Mouse (Mus musculus) intestine, postnatal 0 days (tissue): Measurements from ENCODE around the gene Bean1. TPM values are rescaled to one million over a fixed set of nuclear protein-coding genes. Genes with fewer than 3 reads are reported as not detected.

ENCODE experiments used
- ATAC-seq: fragments of 200-750 bp; cut with Nextera tagmentation; 2 replicates; pipeline ENCODE4 v1.8.0; 2017; ENCODE audit warnings: mild to moderate bottlenecking, moderate TSS enrichment, moderate library complexity
- H3K27ac ChIP-seq: fragments of 300-500 bp; sonication (generic); 2 replicates; pipeline ENCODE4 v1.5.1; 2014; ENCODE audit warnings: mild to moderate bottlenecking, low read depth, low read length, moderate library complexity
- H3K27me3 ChIP-seq: fragments of 300-500 bp; sonication (generic); replicated peaks from 2 replicates; pipeline ENCODE4 v1.6.1; 2014; ENCODE audit warnings: low read length, mixed read lengths; ENCODE audit not compliant: control insufficient read depth, insufficient read depth
- H3K36me3 ChIP-seq: fragments of 300-500 bp; sonication (generic); 2 replicates; pipeline ENCODE4 v1.6.1; 2014; ENCODE audit warnings: mild to moderate bottlenecking, moderate library complexity; ENCODE audit not compliant: control insufficient read depth, insufficient read depth
- H3K4me1 ChIP-seq: fragments of 300-500 bp; sonication (generic); replicated peaks from 2 replicates; pipeline ENCODE4 v1.6.1; 2014; ENCODE audit warnings: antibody characterized with exemption, low read length, mixed read lengths; ENCODE audit not compliant: control insufficient read depth, insufficient read depth
- H3K4me2 ChIP-seq: fragments of 300-500 bp; sonication (generic); replicated peaks from 2 replicates; pipeline ENCODE4 v1.6.1; 2014; ENCODE audit warnings: low read depth, mild to moderate bottlenecking, moderate library complexity
- H3K4me3 ChIP-seq: fragments of 300-500 bp; sonication (generic); 2 replicates; pipeline ENCODE4 v1.5.1; 2014; ENCODE audit warnings: low read depth, low read length
- H3K9ac ChIP-seq: fragments of 300-500 bp; sonication (generic); 2 replicates; pipeline ENCODE4 v1.6.1; 2014; ENCODE audit warnings: mild to moderate bottlenecking, low read depth, low read length
- H3K9me3 ChIP-seq: fragments of 300-500 bp; sonication (generic); 2 replicates; pipeline ENCODE4 v1.6.1; 2016; ENCODE audit warnings: mixed run types; ENCODE audit not compliant: control insufficient read depth
- CTCF ChIP-seq: sonication (generic); IDR thresholded peaks from 2 replicates; pipeline ENCODE4 v1.5.1; 2016; ENCODE audit warnings: low read depth, mild to moderate bottlenecking, control low read depth, antibody characterized with exemption, moderate library complexity
- WGBS: fragments of 180-500 bp; shearing (Covaris S2); extraction: QIAGEN DNeasy Blood & Tissue Kit; methylation state at CpG from one replicate; pipeline ENCODE4 v1.1.7; 2014; 5-methylcytosine and 5-hydroxymethylcytosine counted together
- polyA plus RNA-seq: library from polyadenylated mRNA; unstranded; fragments of >200 nt; fragmentation: Nextera tagmentation; extraction: Ambion mirVana; gene quantifications from 2 replicates; pipeline ENCODE4 v1.2.1, GENCODE M21; 2015

Bean1 gene
- polyA plus RNA-seq, 1 experiment from 2014 or later = 0.85 TPM

GRCm38 (mm10) chr8:104130916-104131315 lies 39.3 kb upstream of the Bean1 start:
- ATAC-seq = no peak
- Histone ChIP-seq H3K36me3 (no peaks in the 10 kb centered on the region), H3K27me3 (no peaks in the 10 kb centered on the region), H3K4me3 (no peak overlapping the region), H3K9ac (no peak overlapping the region), H3K4me1 (no peaks in the 10 kb centered on the region), H3K4me2 (no peak overlapping the region), H3K27ac (no peak overlapping the region), H3K9me3 (no peaks in the 10 kb centered on the region)
- 92% methylated on average over 9 of the region's 9 CpGs for WGBS
- TF ChIP-seq CTCF = no peak

- Histone ChIP-seq H3K27ac (no peak overlapping the region), H3K36me3 (no peaks in the 10 kb centered on the region), H3K4me1 (no peaks in the 10 kb centered on the region), H3K4me2 (no peak overlapping the region), H3K4me3 (no peak overlapping the region), H3K9ac (no peak overlapping the region), H3K9me3 (no peaks in the 10 kb centered on the region), H3K27me3 (no peaks in the 10 kb centered on the region)
- TF ChIP-seq CTCF = no peak
- 82% methylated on average over 7 of the region's 7 CpGs for WGBS
- no peak for ATAC-seq
Measured at GRCm38 (mm10) chr8:104131414-104131975, 38.7 kb upstream of the Bean1 start.

- Histone ChIP-seq H3K4me1 (no peaks in the 10 kb centered on the region), H3K27ac (no peak overlapping the region), H3K9me3 (no peaks in the 10 kb centered on the region), H3K36me3 (no peaks in the 10 kb centered on the region), H3K4me3 (no peak overlapping the region), H3K4me2 (no peak overlapping the region), H3K9ac (no peak overlapping the region), H3K27me3 (no peaks in the 10 kb centered on the region)
- WGBS = 90% methylated on average over 8 of the region's 8 CpGs
- ATAC-seq = no peak
- TF ChIP-seq CTCF = no peak
Measured at GRCm38 (mm10) chr8:104134521-104134920, 35.7 kb upstream of the Bean1 start.

- Histone ChIP-seq H3K9ac (no peak overlapping the region), H3K27ac (no peak overlapping the region), H3K4me1 (no peaks in the 10 kb centered on the region), H3K4me2 (no peak overlapping the region), H3K9me3 (no peaks in the 10 kb centered on the region), H3K27me3 (no peaks in the 10 kb centered on the region), H3K36me3 (no peaks in the 10 kb centered on the region), H3K4me3 (no peak overlapping the region)
- ATAC-seq = no peak
- WGBS = 88% methylated on average over 3 of the region's 3 CpGs
- TF ChIP-seq CTCF = no peak
Measured at GRCm38 (mm10) chr8:104136277-104136676, 34.0 kb upstream of the Bean1 start.

GRCm38 (mm10) chr8:104137636-104138035 lies 32.6 kb upstream of the Bean1 start:
- no peak overlapping the region for H3K27ac ChIP-seq
- no peak for TF ChIP-seq CTCF
- WGBS = 76% methylated on average over 5 of the region's 5 CpGs
- H3K4me2 ChIP-seq = no peak overlapping the region
- no peaks in the 10 kb centered on the region for H3K4me1 ChIP-seq
- no peaks in the 10 kb centered on the region for H3K9me3 ChIP-seq
- H3K4me3 ChIP-seq = no peak overlapping the region
- H3K27me3 ChIP-seq = no peaks in the 10 kb centered on the region
- no peaks in the 10 kb centered on the region for H3K36me3 ChIP-seq
- no peak overlapping the region for H3K9ac ChIP-seq
- no peak for ATAC-seq

GRCm38 (mm10) chr8:104140611-104141010 lies 29.6 kb upstream of the Bean1 start:
- no peak for ATAC-seq
- Histone ChIP-seq H3K27me3 (no peaks in the 10 kb centered on the region), H3K36me3 (no peaks in the 10 kb centered on the region), H3K9me3 (no peaks in the 10 kb centered on the region), H3K9ac (no peak overlapping the region), H3K4me3 (no peak overlapping the region), H3K4me2 (no peak overlapping the region), H3K4me1 (no peaks in the 10 kb centered on the region), H3K27ac (no peak overlapping the region)
- WGBS = 85% methylated on average over 13 of the region's 13 CpGs
- TF ChIP-seq CTCF = no peak

GRCm38 (mm10) chr8:104142415-104142814 lies 27.8 kb upstream of the Bean1 start:
- 84% methylated on average over 25 of the region's 25 CpGs for WGBS
- TF ChIP-seq CTCF = no peak
- no peak overlapping the region for H3K4me3 ChIP-seq
- no peaks in the 10 kb centered on the region for H3K4me1 ChIP-seq
- no peak overlapping the region for H3K27ac ChIP-seq
- no peaks in the 10 kb centered on the region for H3K27me3 ChIP-seq
- no peak overlapping the region for H3K4me2 ChIP-seq
- H3K9ac ChIP-seq = no peak overlapping the region
- no peaks in the 10 kb centered on the region for H3K9me3 ChIP-seq
- ATAC-seq = no peak
- no peaks in the 10 kb centered on the region for H3K36me3 ChIP-seq
